Mouse (Mus musculus): Measurements from ENCODE around the gene Fat3.

DNA sequence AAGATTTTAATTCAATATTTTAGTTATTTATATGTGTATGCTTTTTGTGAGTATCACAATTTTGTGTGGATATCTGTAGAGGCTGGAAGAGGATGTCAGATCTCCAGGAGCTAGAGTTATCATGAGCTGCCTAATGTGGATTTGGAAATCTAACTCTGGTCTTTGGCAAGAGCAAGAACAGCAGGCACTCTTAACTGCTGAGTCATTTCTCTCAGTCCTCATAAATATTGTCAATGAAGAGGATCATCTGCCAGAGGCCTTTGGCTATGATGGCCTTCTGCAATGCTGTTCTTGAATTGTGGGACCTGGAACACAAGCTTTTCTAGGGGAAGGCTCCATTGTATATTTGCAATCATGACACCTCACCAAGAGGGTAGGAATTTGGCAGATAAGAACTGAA, 529.7 kb downstream of the Fat3 start:
- TF ChIP-seq CEBPB (IDR thresholded peaks at IDR 0.05; ENCODE audit: low read depth) (no peak), CTCF (IDR thresholded peaks at IDR 0.05; ENCODE audit: control insufficient read depth, insufficient read depth, insufficient read length) (no peak)

All from C2C12 (cell line).